Mouse (Mus musculus): ENCODE measurements around the gene 4930407I10Rik.

4930407I10Rik gene

DNA sequence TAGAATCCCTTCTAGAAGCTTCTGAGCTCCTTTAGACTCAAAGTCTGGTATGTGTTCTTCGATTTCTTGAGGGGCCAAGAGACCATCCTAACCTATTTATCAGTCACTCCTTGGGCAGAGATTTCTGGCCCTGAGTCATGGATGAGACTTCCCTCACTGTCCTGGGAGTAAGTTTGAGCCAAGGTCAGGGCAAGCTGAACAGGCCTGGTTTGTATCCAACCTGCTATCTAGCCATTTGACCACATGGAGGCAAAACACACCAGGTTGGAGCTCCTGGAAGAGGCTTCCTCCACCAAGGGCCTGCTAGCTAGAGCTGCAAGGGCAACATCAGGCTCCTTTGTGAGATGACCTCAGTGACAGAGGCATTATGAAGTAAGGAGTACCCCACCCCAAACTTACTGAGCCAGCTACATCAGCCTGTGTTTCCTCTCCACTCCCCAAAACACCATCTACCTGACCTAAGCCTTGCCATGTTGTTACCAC is at the start of gene 4930407I10Rik:
Gene 4930407I10Rik, plus strand, starts transcription at position 433 of the 483 bp plus-strand sequence.
- no peak for DNase-seq

DNA sequence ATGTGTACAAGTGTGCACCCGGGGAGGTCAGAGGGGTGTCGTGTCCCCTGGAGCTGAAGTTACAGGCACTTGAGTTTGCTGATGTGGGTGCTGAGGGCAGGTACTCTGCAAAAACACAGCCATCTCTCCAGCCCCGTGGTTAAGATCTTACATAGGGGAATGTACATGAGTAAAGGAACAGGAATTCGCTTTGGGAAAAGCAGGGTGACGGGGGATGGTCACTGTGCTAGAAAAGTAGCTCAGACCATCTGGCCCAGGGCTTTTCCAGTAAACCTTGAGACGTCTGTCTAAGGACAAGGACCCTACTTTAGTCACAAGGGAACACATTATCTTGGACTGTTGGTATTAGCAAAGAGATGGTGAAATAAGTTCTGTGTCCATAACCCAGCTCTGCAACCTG is 47.0 kb upstream of the 4930407I10Rik start:
- DNase-seq = no peak

DNA sequence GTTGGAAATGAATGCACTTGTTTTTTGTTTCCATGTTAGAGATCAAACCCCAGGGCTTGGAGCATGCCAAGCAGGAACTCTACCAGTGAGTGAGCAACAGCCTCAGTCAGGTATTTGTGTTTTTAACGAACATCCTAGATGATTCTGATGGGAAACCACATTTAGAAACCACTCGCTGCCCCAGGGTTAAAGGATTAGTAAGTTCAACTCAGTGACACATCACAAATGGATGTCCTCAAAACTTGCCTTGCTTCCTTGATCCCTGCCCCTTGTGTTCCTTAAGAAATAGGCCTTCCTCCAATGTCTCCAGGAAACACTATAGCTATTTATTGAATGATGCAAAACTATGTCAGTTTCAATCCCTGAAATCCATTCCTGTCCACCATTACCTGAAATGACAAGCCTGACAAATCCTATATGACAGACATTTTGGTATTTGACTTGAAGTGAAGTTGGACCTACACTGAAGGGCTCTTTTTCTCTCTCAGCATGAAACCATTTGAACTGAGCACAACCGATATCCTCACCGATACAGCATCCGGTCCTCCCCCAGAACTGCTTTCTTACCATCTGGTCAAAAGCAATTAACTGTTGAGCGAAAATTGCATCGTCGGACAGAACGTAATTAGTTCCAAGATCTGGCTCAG is 44.1 kb upstream of the 4930407I10Rik start:
- DNase-seq = no peak

DNA sequence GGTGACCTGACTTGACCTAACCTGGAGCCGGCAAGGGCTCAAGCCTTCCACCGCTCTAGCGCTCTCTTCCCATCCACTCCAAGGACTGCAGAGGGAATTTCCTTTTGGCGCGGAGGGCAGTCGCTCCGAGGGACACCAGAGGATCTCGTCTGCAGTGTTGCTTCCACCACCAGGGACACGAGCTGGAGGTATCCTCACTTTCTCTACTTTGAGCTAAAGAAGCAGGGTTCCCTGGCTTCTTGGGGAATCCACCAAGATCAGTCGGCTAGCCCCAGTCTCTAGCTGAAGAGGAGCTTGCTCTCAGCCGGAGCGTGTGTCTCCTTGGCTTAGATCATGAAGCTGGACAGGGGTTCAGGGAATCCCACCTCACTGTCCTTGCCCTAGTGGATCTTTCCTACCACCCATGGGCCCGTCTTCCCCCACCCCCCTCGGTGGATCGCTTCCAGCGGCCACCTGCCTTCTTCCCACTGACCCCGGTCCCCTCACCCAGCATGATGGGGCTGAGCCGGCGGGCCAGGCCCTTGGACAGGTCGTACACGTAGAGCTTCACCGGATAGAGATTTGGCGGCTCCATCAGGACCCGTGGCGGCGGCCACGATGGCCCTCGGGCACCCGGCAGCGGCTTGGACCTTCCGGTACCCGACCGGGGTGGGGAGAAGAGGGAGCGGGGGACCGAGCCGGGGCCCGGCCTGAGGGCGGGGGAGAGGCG is 43.4 kb upstream of the 4930407I10Rik start:
- peak; percentile 35 for DNase-seq

DNA sequence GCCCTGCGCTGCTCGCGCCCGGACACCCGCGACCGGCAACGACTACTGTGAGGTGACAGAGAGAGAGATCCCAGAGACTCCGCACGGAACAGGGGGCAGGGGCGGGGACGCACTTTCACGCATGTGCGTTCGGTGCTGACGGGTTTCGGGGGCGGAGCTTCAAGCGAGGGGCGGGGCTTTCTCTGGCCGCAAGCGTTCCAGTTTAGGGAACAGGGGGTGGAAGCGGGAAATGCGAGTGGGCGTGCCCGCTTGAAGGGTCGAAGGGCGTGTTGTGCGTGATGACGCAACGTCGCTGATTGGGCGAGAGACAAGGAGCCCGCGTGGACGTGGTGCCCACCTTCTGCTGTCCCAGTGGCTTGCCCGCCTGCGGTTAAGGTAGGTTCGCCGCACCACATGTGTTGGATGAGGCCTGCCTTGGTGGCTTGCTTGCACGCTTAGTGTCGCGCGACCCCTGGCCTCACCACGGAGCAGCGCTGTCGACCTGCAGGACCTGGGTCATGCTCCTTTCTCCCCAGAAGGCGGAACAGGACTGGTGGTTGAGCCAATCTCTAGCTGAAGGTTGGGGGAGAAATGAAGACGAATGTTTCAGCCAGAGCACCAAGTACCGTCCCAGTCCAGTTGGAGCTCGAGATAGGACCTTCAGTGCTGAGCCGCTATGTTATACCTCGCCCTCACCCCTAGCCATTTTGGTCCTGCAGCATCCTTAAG is 42.7 kb upstream of the 4930407I10Rik start:
- peak; percentile 100 for DNase-seq

DNA sequence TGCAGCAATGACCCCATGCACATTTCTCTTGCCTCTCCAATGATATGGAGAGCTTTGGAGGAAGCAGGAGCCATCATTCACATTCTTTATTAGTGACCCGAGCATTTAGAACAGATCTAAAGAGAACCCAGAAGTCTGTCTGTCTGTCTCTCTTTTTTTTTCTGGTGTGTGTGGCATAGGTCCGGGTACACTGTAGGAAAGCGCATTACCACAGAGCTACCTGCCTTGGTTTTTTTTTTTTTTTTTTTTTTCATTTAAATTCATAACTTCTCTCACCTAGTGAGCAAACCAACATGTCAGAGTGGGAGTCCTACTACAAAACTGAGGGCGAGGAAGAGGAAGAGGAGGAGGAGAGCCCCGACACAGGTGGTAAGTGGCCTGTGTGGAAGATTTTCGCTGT is 42.1 kb upstream of the 4930407I10Rik start:
- no peak for DNase-seq

DNA sequence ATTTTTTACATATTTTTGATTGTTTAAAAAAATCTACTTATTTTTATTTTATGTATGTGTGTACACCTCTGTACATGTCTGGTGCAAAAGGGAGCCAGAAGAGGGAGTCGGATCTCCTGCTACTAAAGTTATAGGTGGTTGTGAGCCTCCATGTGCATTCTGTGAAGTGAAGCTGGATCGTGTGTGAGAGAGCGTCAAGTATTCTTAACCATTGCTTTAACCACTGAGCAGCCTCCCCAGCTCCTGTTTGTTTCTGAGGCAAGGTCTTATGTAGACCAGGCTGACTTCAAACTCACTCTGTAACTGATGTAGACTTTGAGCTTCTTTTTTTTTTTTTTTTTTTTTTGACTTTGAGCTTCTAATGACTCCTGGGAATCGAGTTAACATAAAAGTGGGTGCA is 41.5 kb upstream of the 4930407I10Rik start:
- no peak for DNase-seq

DNA sequence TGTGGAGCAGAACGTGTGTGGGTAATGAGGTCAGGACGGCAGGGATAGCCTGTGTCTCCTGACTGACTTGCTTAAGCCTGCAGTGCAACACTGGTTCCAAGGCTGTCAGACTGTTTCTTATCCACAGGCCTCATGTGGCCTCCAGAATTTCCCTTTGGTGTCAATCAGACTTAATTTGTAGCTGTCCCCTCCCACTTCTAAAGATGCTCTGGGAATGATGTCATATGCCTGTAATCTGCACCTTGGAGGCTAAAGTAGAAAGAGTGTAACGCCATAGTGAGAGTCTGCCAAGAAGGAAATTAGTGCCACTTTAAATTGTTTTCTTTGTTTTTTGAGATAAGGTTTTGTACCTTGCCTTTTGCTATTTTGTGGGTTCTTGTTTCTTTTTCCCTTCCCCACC is 39.7 kb upstream of the 4930407I10Rik start:
- DNase-seq = no peak

DNA sequence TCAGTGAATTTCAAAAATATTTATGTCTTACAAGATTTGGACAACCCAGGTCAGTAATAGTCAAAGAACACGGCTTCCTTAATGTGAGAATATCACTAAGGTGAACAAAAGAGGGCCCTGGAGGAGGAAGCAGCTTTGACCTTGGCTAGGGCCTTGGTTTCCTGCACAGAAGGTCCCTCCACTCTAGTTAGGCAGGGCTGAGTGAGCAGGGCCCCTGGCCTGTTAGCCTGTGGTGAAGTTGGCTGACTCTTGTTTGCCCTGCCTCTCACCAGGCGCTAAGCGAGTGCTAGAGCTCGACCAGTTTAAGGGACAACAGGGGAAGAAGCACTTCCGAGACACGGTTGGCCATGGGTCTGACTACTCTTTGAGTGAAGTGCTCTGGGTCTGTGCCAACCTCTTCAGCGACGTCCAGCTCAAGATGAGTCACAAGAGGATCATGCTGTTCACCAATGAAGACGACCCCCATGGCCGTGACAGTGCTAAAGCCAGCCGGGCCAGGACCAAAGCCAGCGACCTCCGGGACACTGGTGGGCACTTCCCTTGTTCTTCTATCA is 36.3 kb upstream of the 4930407I10Rik start:
- DNase-seq = no peak

DNA sequence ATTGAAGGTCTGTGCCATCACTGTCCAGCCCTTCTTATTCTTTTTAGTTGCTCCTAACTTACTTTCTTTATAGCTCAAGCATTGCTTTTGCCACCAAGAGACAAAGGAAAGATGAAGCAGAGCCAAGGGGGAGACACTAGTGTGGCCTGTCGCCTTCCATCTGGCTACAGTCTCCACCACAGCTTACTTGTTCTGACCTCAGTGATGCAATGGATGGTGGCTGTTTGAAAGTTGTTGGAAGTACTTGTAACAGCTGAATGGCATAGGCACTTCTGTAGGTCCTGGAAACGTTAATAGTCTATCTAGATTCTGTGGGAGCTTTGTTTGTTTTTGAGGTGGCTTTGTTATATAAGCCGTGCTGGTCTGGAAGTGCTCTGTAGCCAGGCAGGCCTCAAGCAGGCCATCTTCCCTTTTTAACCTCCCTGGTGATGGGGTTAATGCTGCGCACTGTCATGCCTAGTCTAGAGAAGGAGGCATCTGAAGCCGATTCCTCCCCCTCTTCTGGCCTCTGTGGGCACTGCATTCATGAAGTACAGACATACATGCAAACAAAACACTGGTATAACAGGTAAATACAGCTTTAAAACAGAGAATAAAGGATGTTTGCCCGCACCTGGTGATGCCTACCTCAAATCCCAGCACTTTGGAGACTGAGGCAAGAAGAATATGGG is 34.9 kb upstream of the 4930407I10Rik start:
- no peak for DNase-seq

DNA sequence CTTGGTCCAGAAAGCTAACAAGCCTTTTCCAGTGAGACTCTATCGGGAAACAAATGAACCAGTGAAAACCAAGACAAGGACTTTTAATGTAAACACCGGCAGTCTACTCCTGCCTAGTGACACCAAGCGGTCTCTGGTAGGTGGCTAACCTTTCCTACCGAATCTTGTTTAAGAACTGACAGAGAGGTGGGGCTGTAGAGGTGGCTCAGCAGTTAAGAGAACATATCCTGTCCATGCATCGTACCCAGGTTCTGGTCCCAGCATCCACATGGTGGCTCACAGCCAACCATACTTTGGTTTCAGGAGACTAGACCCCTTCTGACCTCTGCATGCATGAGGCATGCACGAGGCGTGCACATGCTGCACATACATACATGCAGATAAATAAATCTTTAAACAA is 31.7 kb upstream of the 4930407I10Rik start:
- no peak for DNase-seq

DNA sequence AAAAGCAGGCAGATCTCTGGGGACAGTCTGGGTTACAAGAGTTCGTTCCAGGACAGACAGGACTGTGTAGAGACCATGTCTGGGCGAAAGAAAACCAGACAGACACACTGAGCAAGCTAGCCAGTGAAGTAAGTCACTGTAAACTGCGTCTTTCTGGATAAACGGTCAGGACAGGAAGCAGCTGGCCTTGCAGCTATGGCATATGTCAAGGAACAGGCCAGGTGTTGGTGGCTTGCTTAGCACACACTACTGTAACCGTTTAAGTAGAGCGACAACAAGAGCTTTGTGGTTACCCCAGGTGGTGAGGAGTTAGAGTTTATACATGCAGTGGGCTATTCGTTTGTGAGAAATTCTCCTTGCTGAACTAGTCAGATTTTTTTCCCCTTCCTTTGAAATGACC is 31.2 kb upstream of the 4930407I10Rik start:
- no peak for DNase-seq

DNA sequence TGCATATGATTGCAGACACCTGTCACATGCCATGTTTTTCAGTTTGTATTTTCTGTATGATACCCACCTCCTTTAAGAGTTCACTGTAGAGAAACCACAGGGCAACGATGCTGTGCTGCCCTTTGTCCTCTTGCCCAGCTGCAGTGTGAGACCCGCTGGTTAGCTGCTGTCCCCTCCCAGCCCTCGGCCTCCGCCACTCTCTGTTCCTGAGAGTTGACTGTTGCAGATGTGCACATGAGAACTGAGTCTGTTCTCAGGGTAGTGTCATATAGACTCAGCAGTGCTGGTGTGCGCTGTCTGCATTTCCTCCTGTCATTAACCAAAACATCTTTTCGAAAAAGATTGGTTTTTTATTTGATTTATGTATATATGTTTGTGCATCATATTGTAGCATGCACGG is 26.6 kb upstream of the 4930407I10Rik start:
- DNase-seq = no peak

DNA sequence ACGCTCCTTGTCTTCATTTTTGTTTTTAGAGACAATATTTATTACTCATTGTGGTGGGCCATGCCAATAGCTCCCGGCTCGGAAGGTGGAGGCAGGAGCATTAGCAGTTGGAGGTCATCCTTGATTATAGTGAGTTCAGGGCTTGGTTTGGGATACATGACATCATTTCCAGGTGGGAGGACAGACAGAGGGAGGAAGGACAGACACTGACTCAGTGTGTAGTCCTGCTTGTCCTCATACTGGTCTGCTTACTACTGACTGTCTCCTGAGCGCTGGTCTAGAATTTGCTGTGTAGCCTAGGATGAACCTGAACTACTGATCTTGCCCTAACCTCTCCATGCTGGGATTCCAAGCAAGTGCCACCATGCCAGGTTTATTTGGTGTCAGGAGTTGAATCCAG is 25.2 kb upstream of the 4930407I10Rik start, which contains the start of gene Desi1:
Gene Desi1, minus strand, starts transcription at position 101 of the 400 bp plus-strand sequence.
- no peak for DNase-seq

DNA sequence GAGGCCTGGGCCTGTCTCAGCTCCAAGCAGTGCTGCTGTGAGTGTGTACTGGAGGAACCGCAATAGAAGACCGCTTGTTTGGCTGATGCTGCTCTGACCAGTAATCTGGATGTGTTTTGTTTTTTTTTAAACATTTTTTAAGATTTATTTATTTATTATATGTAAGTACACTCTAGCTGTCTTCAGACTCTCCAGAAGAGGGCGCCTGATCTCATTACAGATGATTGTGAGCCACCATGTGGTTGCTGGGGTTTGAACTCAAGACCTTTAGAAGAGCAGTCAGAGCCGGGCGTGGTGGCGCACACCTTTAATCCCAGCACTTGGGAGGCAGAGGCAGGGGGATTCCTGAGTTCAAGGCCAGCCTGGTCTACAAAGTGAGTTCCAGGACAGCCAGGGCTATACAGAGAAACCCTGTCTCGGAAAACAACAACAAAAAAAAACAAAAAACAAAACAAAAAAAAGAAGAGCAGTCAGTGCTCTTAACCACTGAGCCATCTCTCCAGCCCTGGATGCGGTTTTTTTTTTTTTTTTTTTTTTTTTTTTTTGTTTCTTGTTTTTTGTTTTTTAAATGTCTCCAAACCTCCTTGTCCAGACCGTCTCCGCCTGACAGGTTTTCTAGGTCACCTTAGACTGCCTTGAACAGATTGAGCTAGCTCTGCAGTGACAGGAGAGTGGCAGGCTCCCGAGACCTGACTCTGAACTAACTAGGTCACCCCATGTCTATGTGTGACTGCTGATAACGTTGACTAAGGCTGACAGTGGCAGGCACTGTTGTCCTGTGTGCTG is 22.9 kb upstream of the 4930407I10Rik start:
- DNase-seq = peak; percentile 18

DNA sequence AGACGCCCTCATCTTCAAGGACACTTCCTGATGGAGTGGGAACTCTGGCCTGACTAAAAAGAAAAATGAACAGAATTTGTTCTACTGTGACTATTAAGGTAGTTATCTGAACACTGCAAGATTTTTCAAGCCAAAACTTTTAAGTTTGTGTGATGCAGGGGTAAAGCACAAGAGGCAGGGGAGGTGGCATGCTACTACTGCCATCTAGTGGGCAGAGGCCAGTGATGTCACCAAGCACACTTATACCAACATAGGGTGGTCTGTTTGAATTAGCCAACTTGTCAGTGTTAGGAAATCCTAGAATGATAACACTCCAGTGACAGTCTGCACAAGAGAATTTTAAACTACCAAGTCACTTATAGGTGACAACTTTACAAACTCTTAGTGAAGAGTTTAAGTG is 18.3 kb upstream of the 4930407I10Rik start:
- DNase-seq = no peak

DNA sequence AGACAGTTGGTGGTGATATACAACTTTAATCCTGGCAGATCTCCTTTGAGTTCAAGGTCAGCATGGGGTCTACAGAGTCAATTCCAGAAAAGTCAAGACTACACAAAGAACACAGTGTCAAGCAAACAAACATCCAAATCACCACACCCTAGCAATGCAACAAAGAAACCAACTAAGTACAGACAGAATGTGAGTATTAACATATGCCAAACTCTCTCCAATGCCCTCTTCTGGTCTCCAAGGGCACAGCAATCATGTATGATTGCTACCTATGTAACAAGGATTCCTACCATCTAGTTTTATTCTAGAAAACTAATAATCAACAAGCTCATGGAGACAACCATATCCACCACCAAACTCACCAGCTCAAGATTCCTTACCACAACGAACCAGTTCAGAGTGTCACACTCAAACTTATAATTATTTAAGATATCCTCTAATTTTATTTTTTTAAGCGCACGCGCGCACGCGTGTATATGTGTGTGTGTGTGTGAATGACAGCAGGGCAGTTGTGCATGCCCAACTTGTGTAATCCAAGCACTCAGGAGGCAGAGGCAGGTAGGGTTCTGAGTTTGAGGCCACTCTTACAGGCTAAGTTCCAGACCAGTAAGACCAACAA is 14.7 kb upstream of the 4930407I10Rik start:
- DNase-seq = no peak

DNA sequence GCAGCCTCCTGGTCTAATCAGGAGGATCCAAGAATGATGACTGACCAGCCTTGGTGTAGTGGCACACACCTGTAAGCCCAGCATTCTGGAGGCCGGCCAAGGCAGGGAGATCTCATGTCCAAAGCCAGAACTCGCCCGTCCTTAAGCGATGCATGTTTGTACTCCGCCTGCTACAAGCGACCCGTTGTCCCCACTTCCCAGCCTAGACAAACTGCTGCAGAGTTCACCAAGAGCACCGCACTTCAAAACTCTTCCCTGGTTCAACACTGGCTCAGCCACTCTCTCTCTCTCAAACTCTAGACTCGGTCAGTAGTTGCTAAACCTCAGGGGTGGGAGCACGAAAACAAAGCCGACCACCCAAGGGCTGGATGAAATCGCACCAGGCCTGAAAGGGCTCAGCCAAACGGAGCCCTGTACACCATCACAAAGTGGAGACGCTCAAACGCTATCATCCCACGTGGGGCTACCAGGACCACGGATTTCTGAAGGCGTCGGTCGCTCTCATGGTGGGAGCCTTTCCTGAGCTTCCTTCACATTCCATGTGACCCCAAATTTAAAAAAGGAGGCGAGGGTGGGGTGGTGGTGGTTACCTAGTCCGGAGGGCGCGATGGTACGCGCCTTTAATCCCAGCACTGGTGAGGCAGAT is 12.6 kb upstream of the 4930407I10Rik start:
- no peak for DNase-seq

DNA sequence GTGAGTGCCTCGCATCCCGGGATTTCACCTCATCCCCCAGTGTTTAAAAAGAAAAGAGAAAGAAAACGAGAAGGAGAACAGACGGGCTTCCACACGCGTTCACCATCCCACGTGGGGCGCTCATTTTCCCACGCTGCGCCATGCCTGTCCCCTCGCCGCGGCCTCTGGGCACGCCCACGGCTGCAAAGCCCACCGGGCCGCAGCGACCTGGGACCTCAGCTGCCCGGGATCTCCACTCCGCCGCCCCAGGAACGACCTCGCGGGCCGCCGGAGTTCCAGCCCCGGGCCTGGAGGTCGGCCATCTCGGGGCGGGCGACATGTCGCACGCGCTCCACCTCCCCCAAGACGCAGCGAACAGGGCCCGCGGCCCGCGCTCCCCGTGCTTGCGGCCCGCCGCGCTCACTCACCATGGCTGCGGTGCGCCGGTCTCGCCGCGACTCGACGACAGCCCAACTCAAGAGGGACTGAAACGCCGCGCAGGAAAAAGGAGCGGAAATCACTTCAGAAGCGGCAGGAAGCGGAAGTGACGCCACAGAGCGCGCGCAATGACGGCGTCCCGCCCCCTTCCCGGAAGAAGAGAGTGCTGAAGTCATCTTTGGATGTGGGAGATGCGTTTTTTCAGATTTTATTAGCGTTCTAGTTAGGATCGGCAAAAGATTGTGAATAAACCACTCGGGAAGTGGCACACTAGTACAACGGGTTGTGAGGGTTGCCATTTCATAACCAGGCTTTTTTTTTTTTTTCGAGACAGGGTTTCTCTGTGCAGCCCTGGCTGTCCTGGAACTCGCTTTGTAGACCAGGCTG is 11.7 kb upstream of the 4930407I10Rik start, which contains the start of gene Snu13:
Gene Snu13, minus strand, starts transcription at position 519 of the 804 bp plus-strand sequence.
- DNase-seq = peak; percentile 94

DNA sequence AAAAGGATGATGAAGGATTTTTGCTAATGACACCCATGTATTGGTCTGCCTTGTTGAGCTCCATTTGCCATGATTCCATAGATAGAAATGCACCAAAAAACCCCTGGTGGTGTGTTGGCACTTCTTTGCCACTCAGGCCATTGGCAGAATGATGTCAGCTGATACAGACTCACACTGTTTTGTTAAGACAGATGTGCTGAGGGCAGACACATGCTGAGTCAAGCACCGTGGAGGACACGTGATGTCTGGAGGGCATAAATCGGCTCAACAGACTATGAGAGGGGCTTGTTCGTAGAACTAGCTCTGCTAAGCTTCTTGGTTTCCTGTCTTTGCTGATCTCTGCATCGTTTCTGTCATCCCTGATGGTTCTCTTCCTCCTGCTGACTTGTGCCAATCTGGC is 6.4 kb upstream of the 4930407I10Rik start:
- DNase-seq = no peak
